Mouse (Mus musculus): Measurements from ENCODE around the gene Strn4. TPM values are rescaled to one million over a fixed set of nuclear protein-coding genes. Genes with fewer than 3 reads are reported as not detected.

Strn4 gene
- polyA plus RNA-seq, 1 experiment from 2014 or later = 186 TPM

DNA sequence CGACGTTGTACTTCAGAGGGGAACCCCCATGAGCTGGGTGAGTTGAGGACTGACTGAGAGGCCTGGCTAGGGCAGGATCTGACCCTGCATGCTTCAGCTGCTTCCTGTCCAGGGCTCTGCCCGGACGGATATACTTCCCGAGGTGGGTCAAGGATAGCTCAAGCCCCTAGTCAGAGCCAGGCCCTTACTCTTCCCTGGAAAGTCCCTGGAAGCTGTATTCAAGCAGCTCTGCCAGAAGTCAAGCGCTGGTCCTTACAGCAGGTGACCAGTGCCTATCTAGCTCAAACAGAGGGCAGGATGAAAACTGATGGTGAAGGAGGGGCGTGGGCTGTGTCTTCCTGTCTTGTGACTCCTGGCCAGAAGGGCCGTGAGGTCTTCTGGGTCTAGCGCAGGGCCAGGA, 14.8 kb downstream of the Strn4 start:
- Histone ChIP-seq H3K27ac (no peak overlapping the region), H3K27me3 (no peaks in the 10 kb centered on the region), H3K4me2 (replicated peaks) (no peak overlapping the region), H3K4me3 (replicated peaks) (no peak overlapping the region), H3K9ac (replicated peaks) (no peak overlapping the region), H3K36me3 (peaks cover 100% of the 10 kb centered on the region), H3K9me3 (no peaks in the 10 kb centered on the region), H3K4me1 (replicated peaks) (0 out of 2 replicates have a peak, but pooled peaks cover 2% of the 10 kb centered on the region)
- 91% methylated on average over 9 of the region's 9 CpGs for WGBS
- no peak for ATAC-seq

- Histone ChIP-seq H3K4me2 (replicated peaks) (no peak overlapping the region), H3K4me3 (replicated peaks) (no peak overlapping the region), H3K36me3 (peaks cover 78% of the 10 kb centered on the region), H3K9me3 (no peaks in the 10 kb centered on the region), H3K27ac (no peak overlapping the region), H3K4me1 (replicated peaks) (peaks cover 5% of the 10 kb centered on the region), H3K27me3 (no peaks in the 10 kb centered on the region), H3K9ac (replicated peaks) (no peak overlapping the region)
- ATAC-seq = no peak
- 96% methylated on average over 18 of the region's 18 CpGs for WGBS
Observed at GRCm38 (mm10) chr7:16837916-16838803, 22.5 kb downstream of the Strn4 start.

GRCm38 (mm10) chr7:16838804-16839426, 23.2 kb downstream of the Strn4 start:
- H3K4me2 ChIP-seq (replicated peaks) = no peak overlapping the region
- ATAC-seq = no peak
- peaks cover 13% of the 10 kb centered on the region for H3K4me1 ChIP-seq (replicated peaks)
- no peaks in the 10 kb centered on the region for H3K27me3 ChIP-seq
- 90% methylated on average over 6 of the region's 6 CpGs for WGBS
- no peaks in the 10 kb centered on the region for H3K9me3 ChIP-seq
- peaks cover 70% of the 10 kb centered on the region for H3K36me3 ChIP-seq
- no peak overlapping the region for H3K27ac ChIP-seq
- H3K9ac ChIP-seq (replicated peaks) = no peak overlapping the region
- no peak overlapping the region for H3K4me3 ChIP-seq (replicated peaks)

DNA sequence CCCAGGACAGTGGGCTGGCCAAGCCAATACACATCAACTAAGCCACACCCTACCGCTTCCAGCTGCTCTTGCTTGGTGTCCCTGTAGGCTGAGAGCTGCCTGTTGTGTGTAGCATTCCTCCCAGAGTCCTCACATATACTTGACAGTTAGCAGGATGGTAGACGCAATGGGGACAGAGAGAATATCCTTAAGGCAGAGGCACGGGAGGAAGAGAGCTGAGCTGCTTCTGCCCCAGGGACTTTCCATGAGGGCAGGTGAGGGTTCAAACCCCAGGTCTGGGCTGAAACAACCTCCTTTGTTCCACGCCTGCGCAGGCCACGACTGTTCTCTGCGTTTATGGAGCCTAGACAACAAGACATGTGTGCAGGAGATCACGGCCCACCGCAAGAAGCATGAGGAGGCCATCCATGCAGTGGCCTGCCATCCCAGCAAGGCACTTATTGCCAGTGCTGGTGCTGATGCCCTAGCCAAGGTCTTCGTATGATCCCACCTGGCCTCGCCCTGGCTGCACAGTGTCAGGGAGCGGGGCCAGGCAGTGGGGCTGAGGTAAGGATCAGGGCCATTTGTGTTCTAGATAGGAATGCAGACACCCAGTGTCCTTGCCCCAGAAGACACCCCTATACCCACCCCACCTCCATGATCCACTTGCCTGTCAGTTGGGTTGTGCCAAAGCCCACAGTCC, 23.9 kb downstream of the Strn4 start:
- Histone ChIP-seq H3K4me1 (replicated peaks) (peaks cover 18% of the 10 kb centered on the region), H3K4me3 (replicated peaks) (no peak overlapping the region), H3K27me3 (no peaks in the 10 kb centered on the region), H3K27ac (no peak overlapping the region), H3K4me2 (replicated peaks) (no peak overlapping the region), H3K9ac (replicated peaks) (no peak overlapping the region), H3K36me3 (peaks cover 64% of the 10 kb centered on the region), H3K9me3 (no peaks in the 10 kb centered on the region)
- WGBS = 93% methylated on average over 12 of the region's 12 CpGs
- no peak for ATAC-seq

- Histone ChIP-seq H3K4me3 (replicated peaks) (no peak overlapping the region), H3K9ac (replicated peaks) (no peak overlapping the region), H3K27me3 (no peaks in the 10 kb centered on the region), H3K9me3 (no peaks in the 10 kb centered on the region), H3K36me3 (peaks cover 59% of the 10 kb centered on the region), H3K4me2 (replicated peaks) (no peak overlapping the region), H3K4me1 (replicated peaks) (peaks cover 23% of the 10 kb centered on the region), H3K27ac (no peak overlapping the region)
- ATAC-seq = no peak
- 92% methylated on average over 2 of the region's 2 CpGs for WGBS
Observed at GRCm38 (mm10) chr7:16840109-16840491, 24.4 kb downstream of the Strn4 start.

DNA sequence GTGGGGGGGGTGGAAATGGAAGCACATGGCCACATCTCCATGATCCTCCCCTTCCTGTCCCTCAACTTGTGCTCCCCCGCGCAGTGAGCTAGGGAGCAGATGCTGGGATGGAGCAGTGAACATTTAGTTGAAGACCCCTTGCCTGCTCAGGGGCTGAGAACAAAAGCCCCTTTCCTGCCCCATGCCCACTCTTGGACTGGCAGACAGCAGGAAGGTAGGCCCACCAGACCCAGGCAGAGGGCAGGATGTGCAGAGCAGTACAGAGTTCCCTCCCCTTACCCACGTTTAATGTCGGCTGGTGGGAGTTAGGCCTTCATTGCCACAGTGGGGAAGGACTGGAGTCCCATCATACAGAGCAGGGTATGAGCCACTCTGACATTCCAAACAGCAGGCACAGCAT, 25.4 kb downstream of the Strn4 start:
- Histone ChIP-seq H3K27ac (peak overlapping the region; percentile 54; the same call in 1 of the 2 replicates), H3K4me2 (replicated peaks) (no peak overlapping the region), H3K27me3 (no peaks in the 10 kb centered on the region), H3K4me1 (replicated peaks) (peaks cover 30% of the 10 kb centered on the region), H3K9ac (replicated peaks) (no peak overlapping the region), H3K9me3 (no peaks in the 10 kb centered on the region), H3K36me3 (peaks cover 51% of the 10 kb centered on the region), H3K4me3 (replicated peaks) (no peak overlapping the region)
- WGBS = 76% methylated on average over 4 of the region's 4 CpGs
- ATAC-seq = no peak

- peak; percentile 3; the same call in 1 of the 2 replicates for ATAC-seq
- Histone ChIP-seq H3K4me1 (replicated peaks) (peaks cover 30% of the 10 kb centered on the region), H3K9me3 (no peaks in the 10 kb centered on the region), H3K27ac (peak overlapping the region; percentile 54), H3K36me3 (peaks cover 49% of the 10 kb centered on the region), H3K4me3 (replicated peaks) (peak overlapping the region; percentile 62), H3K4me2 (replicated peaks) (peak overlapping the region; percentile 91), H3K9ac (replicated peaks) (peak overlapping the region; percentile 73), H3K27me3 (no peaks in the 10 kb centered on the region)
- WGBS = 48% methylated on average over 11 of the region's 11 CpGs
Observed at GRCm38 (mm10) chr7:16841561-16842560, 26.2 kb downstream of the Strn4 start.

- H3K9ac ChIP-seq (replicated peaks) = peak within 1 kb of the TSS; percentile 73
- H3K4me3 ChIP-seq (replicated peaks) = peak within 1 kb of the TSS; percentile 62
- H3K36me3 ChIP-seq = peaks cover 41% of the 10 kb centered on the region
- no peaks in the 10 kb centered on the region for H3K9me3 ChIP-seq
- ATAC-seq = peak; percentile 85
- H3K4me1 ChIP-seq (replicated peaks) = peaks cover 30% of the 10 kb centered on the region
- under 1% methylated on average over 31 of the region's 32 CpGs for WGBS
- H3K4me2 ChIP-seq (replicated peaks) = peak within 1 kb of the TSS; percentile 91
- H3K27ac ChIP-seq = peak within 1 kb of the TSS; percentile 54
- no peaks in the 10 kb centered on the region for H3K27me3 ChIP-seq
Observed at GRCm38 (mm10) chr7:16842645-16843063, 27.0 kb downstream of the Strn4 start, which contains the start of gene Prkd2. Prkd2 (plus strand) TSS chr7:16842902.

GRCm38 (mm10) chr7:16843441-16844171, 27.9 kb downstream of the Strn4 start:
- Histone ChIP-seq H3K9ac (replicated peaks) (peak overlapping the region; percentile 73), H3K36me3 (peaks cover 32% of the 10 kb centered on the region), H3K4me2 (replicated peaks) (peak overlapping the region; percentile 91), H3K27me3 (no peaks in the 10 kb centered on the region), H3K9me3 (no peaks in the 10 kb centered on the region), H3K4me3 (replicated peaks) (peak overlapping the region; percentile 62), H3K4me1 (replicated peaks) (peaks cover 30% of the 10 kb centered on the region), H3K27ac (no peak overlapping the region)
- ATAC-seq = 0 out of 2 replicates have a peak, but pooled peaks have one; percentile 7
- 2% methylated on average over 32 of the region's 33 CpGs for WGBS

- H3K4me3 ChIP-seq (replicated peaks) = no peak overlapping the region; the same call in 1 of the 2 replicates
- ATAC-seq = no peak
- H3K4me1 ChIP-seq (replicated peaks) = peaks cover 30% of the 10 kb centered on the region
- no peaks in the 10 kb centered on the region for H3K27me3 ChIP-seq
- H3K9ac ChIP-seq (replicated peaks) = no peak overlapping the region
- H3K9me3 ChIP-seq = no peaks in the 10 kb centered on the region
- WGBS = 61% methylated on average over 3 of the region's 3 CpGs
- H3K27ac ChIP-seq = no peak overlapping the region
- H3K4me2 ChIP-seq (replicated peaks) = peak overlapping the region; percentile 91
- peaks cover 32% of the 10 kb centered on the region for H3K36me3 ChIP-seq
Observed at GRCm38 (mm10) chr7:16844696-16845071, 29.0 kb downstream of the Strn4 start.
